Mouse (Mus musculus) midbrain, embryonic 13.5 days (tissue): Measurements from ENCODE around the gene Hdgfl3. TPM values are rescaled to one million over a fixed set of nuclear protein-coding genes. Genes with fewer than 3 reads are reported as not detected.

Experiments
- ATAC-seq: fragments of 200-750 bp; cut with Nextera tagmentation; 2 replicates; pipeline ENCODE4 v1.8.0; 2017; ENCODE audit warnings: mild to moderate bottlenecking, moderate TSS enrichment, moderate library complexity
- H3K27ac ChIP-seq: fragments of 300-500 bp; sonication (generic); 2 replicates; pipeline ENCODE4 v1.5.1; 2015; ENCODE audit warnings: inconsistent platforms, mild to moderate bottlenecking, moderate library complexity
- H3K27me3 ChIP-seq: fragments of 300-500 bp; sonication (generic); 2 replicates; pipeline ENCODE4 v1.6.1; 2015; ENCODE audit warnings: mild to moderate bottlenecking, inconsistent platforms
- H3K36me3 ChIP-seq: fragments of 300-500 bp; sonication (generic); 2 replicates; pipeline ENCODE4 v1.6.1; 2015; ENCODE audit warnings: mild to moderate bottlenecking, inconsistent platforms
- H3K4me1 ChIP-seq: fragments of 300-500 bp; sonication (generic); replicated peaks from 2 replicates; pipeline ENCODE4 v1.6.1; 2015; ENCODE audit warnings: inconsistent platforms
- H3K4me2 ChIP-seq: fragments of 300-500 bp; sonication (generic); replicated peaks from 2 replicates; pipeline ENCODE4 v1.6.1; 2015; ENCODE audit warnings: moderate library complexity, mild to moderate bottlenecking, inconsistent platforms
- H3K4me3 ChIP-seq: fragments of 300-500 bp; sonication (generic); replicated peaks from 2 replicates; pipeline ENCODE4 v1.5.1; 2015; ENCODE audit warnings: mild to moderate bottlenecking, inconsistent platforms
- H3K9ac ChIP-seq: fragments of 300-500 bp; sonication (generic); replicated peaks from 2 replicates; pipeline ENCODE4 v1.6.1; 2015; ENCODE audit warnings: mild to moderate bottlenecking, inconsistent platforms
- H3K9me3 ChIP-seq: fragments of 300-500 bp; sonication (generic); 2 replicates; pipeline ENCODE4 v1.6.1; 2016; ENCODE audit warnings: mild to moderate bottlenecking, inconsistent platforms
- WGBS: fragments of 180-500 bp; shearing (Covaris S2); methylation state at CpG from one replicate; pipeline ENCODE4 v1.1.7; 2015; 5-methylcytosine and 5-hydroxymethylcytosine counted together
- polyA plus RNA-seq: library from polyadenylated mRNA; unstranded; fragments of >200 nt; fragmentation: Nextera tagmentation; extraction: Ambion mirVana; gene quantifications from 2 replicates; pipeline ENCODE4 v1.2.1, GENCODE M21; 2015

Hdgfl3 gene
- polyA plus RNA-seq, 1 experiment from 2014 or later: 65.7 TPM

- H3K27me3 ChIP-seq: no peaks in the 10 kb centered on the region
- H3K36me3 ChIP-seq: no peaks in the 10 kb centered on the region
- no peak overlapping the region for H3K4me3 ChIP-seq
- 87% methylated on average over 6 of the region's 6 CpGs for WGBS
- ATAC-seq: no peak
- H3K4me1 ChIP-seq: peaks cover 6% of the 10 kb centered on the region
- H3K27ac ChIP-seq: no peak overlapping the region
- no peak overlapping the region for H3K4me2 ChIP-seq
- no peaks in the 10 kb centered on the region for H3K9me3 ChIP-seq
- H3K9ac ChIP-seq: no peak overlapping the region
These were observed 84.1 kb downstream of the Hdgfl3 start for GRCm38 (mm10) chr7:81850171-81850570.

GRCm38 (mm10) chr7:81849633-81850032 lies 84.6 kb downstream of the Hdgfl3 start:
- WGBS: 89% methylated on average over 7 of the region's 7 CpGs
- H3K36me3 ChIP-seq: no peaks in the 10 kb centered on the region
- no peak overlapping the region for H3K9ac ChIP-seq
- peaks cover 2% of the 10 kb centered on the region for H3K4me1 ChIP-seq
- H3K4me3 ChIP-seq: no peak overlapping the region
- H3K27me3 ChIP-seq: no peaks in the 10 kb centered on the region
- no peak overlapping the region for H3K27ac ChIP-seq
- H3K9me3 ChIP-seq: no peaks in the 10 kb centered on the region
- H3K4me2 ChIP-seq: no peak overlapping the region
- ATAC-seq: no peak

DNA sequence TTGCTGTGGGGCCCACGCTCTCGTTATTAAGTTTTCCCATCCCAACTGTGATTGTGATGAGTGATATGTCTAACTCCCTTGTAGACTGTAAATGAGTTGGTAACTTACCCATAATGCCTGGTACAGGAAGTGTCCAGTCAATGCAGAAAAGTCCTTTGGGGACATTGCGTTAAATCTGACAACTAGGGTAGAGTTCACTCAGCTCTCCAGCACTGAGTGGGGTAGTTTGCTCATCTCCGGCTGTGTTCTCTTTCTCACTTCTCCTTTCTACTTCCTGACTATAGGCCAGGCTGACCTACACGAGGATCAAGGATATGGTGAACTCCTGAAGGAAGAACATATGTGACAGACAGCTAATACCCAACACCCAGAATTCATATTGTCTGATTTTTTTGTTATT lies 85.1 kb downstream of the Hdgfl3 start:
- 95% methylated on average over 5 of the region's 5 CpGs for WGBS
- H3K9ac ChIP-seq: no peak overlapping the region
- H3K4me2 ChIP-seq: no peak overlapping the region
- H3K4me3 ChIP-seq: no peak overlapping the region
- no peak overlapping the region for H3K27ac ChIP-seq
- no peaks in the 10 kb centered on the region for H3K27me3 ChIP-seq
- H3K36me3 ChIP-seq: no peaks in the 10 kb centered on the region
- no peak for ATAC-seq
- no peaks in the 10 kb centered on the region for H3K9me3 ChIP-seq
- H3K4me1 ChIP-seq: no peaks in the 10 kb centered on the region

- ATAC-seq: no peak
- Histone ChIP-seq H3K9ac (no peak overlapping the region), H3K4me3 (no peak overlapping the region), H3K27ac (no peak overlapping the region), H3K9me3 (no peaks in the 10 kb centered on the region), H3K27me3 (no peaks in the 10 kb centered on the region), H3K4me2 (no peak overlapping the region), H3K36me3 (no peaks in the 10 kb centered on the region), H3K4me1 (no peaks in the 10 kb centered on the region)
- 31% methylated on average over 4 of the region's 4 CpGs for WGBS
These were observed 86.5 kb downstream of the Hdgfl3 start for GRCm38 (mm10) chr7:81847777-81848176.

DNA sequence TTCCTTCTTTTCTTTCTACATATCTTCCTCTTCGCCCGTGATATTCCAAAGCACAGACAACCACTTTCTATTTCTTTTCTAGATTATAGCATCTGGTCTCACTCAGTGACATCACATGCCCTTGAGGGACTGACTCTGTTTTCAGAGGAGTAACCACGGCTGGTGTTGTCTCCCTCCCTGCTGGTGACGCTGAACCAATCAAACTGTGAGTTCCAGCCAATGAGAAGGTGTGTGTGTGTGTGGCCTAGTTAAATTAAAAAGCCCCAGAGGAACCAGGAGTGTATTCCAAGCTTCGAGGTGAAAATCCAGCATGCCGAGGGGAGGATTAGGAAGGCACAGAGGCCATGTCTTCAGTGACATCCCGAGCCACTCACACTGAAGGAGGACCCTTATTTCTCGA lies 87.3 kb downstream of the Hdgfl3 start:
- H3K4me3 ChIP-seq: no peak overlapping the region
- H3K9me3 ChIP-seq: no peaks in the 10 kb centered on the region
- H3K4me1 ChIP-seq: no peaks in the 10 kb centered on the region
- no peak overlapping the region for H3K27ac ChIP-seq
- H3K4me2 ChIP-seq: no peak overlapping the region
- 41% methylated on average over 8 of the region's 8 CpGs for WGBS
- no peaks in the 10 kb centered on the region for H3K27me3 ChIP-seq
- ATAC-seq: no peak
- H3K9ac ChIP-seq: no peak overlapping the region
- H3K36me3 ChIP-seq: no peaks in the 10 kb centered on the region

GRCm38 (mm10) chr7:81846008-81846407 lies 88.3 kb downstream of the Hdgfl3 start:
- H3K4me2 ChIP-seq: no peak overlapping the region
- H3K4me1 ChIP-seq: no peaks in the 10 kb centered on the region
- H3K27ac ChIP-seq: no peak overlapping the region
- 90% methylated on average over 8 of the region's 8 CpGs for WGBS
- ATAC-seq: no peak
- no peak overlapping the region for H3K9ac ChIP-seq
- no peaks in the 10 kb centered on the region for H3K27me3 ChIP-seq
- H3K9me3 ChIP-seq: no peaks in the 10 kb centered on the region
- H3K36me3 ChIP-seq: no peaks in the 10 kb centered on the region
- no peak overlapping the region for H3K4me3 ChIP-seq

DNA sequence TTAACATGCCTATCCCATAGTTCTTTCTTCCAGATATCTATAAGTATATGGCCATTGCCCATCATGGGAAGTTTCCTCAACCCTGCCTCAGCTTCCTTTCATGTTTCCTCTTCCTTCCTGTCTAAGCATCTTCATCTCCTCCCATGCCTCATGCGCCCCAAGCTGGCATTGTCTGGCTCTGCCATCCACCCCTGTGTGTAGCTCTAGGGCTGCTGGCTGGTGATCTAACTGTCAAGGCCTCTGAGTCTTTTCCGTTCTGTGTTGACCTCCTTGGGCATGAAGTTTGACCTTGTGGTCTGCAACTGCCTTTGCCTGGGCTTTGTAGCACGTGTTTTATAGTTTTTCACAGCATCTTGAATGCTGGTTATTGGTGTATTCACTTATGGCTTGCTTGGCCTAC lies 89.0 kb downstream of the Hdgfl3 start:
- ATAC-seq: no peak
- 85% methylated on average over 3 of the region's 3 CpGs for WGBS

DNA sequence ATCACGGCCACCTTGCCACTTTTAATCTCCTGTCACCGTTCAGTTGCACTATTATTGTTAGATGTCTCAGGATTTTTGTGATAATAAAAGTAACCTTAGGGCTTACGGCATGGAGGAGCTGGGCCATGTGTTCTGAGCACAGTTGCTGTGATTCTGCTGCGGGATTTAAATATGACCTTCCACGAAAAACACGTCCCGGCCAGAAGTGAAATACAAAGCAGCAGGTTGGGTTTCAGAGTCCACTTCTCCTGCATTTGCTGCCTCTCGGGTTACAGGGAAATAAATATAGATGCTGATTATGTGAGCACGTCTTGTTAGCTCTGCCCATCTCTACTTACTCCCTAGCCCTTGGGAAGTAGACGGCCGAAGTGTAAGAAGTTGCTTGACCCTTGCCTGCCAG lies 89.5 kb downstream of the Hdgfl3 start:
- ATAC-seq: no peak
- WGBS: 88% methylated on average over 11 of the region's 11 CpGs
- Histone ChIP-seq H3K4me1 (no peaks in the 10 kb centered on the region), H3K9me3 (no peaks in the 10 kb centered on the region), H3K4me3 (no peak overlapping the region), H3K27me3 (no peaks in the 10 kb centered on the region), H3K36me3 (no peaks in the 10 kb centered on the region), H3K9ac (no peak overlapping the region), H3K4me2 (no peak overlapping the region), H3K27ac (no peak overlapping the region)

More for the DNA sequence above, 89.0 kb downstream of the Hdgfl3 start:
- Histone ChIP-seq H3K9me3 (no peaks in the 10 kb centered on the region), H3K4me3 (no peak overlapping the region), H3K36me3 (no peaks in the 10 kb centered on the region), H3K27me3 (no peaks in the 10 kb centered on the region), H3K4me1 (no peaks in the 10 kb centered on the region), H3K4me2 (no peak overlapping the region), H3K27ac (no peak overlapping the region), H3K9ac (no peak overlapping the region)

GRCm38 (mm10) chr7:81843903-81844302 lies 90.4 kb downstream of the Hdgfl3 start:
- no peak for ATAC-seq
- whole genome bisulfite sequencing: 69% methylated on average over 8 of the region's 8 CpGs
- Histone ChIP-seq H3K4me2 (no peak overlapping the region), H3K9me3 (no peaks in the 10 kb centered on the region), H3K4me3 (no peak overlapping the region), H3K27ac (no peak overlapping the region), H3K27me3 (no peaks in the 10 kb centered on the region), H3K9ac (no peak overlapping the region), H3K36me3 (no peaks in the 10 kb centered on the region), H3K4me1 (no peaks in the 10 kb centered on the region)

GRCm38 (mm10) chr7:81842998-81843397 lies 91.3 kb downstream of the Hdgfl3 start:
- WGBS: 73% methylated on average over 1 of the region's 1 CpGs
- no peak for ATAC-seq

DNA sequence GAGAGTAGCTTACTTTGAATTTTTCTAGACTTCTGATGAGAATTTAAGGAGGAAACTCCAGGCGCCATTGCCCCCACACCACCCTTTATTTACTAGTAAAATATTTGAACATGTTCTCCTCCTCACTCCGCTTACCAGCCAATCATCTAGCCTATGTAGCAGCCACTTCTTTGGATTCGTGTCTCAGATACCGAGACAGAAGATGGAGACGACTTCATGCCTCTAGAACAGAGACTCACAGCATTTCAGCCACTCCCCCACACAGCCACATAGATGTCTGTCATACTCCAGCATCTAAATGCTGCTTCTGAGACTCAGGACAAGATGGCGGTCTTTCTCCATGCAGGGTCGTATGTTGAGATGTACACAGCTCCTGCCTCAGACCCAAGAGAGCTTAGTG lies 92.1 kb downstream of the Hdgfl3 start:
- 90% methylated on average over 7 of the region's 7 CpGs for WGBS
- Histone ChIP-seq H3K4me2 (no peak overlapping the region), H3K36me3 (no peaks in the 10 kb centered on the region), H3K27me3 (no peaks in the 10 kb centered on the region), H3K9me3 (no peaks in the 10 kb centered on the region), H3K27ac (no peak overlapping the region), H3K4me3 (no peak overlapping the region), H3K9ac (no peak overlapping the region), H3K4me1 (no peaks in the 10 kb centered on the region)
- no peak for ATAC-seq

More at GRCm38 (mm10) chr7:81842998-81843397, 91.3 kb downstream of the Hdgfl3 start:
- Histone ChIP-seq H3K4me3 (no peak overlapping the region), H3K27me3 (no peaks in the 10 kb centered on the region), H3K4me2 (no peak overlapping the region), H3K36me3 (no peaks in the 10 kb centered on the region), H3K9me3 (no peaks in the 10 kb centered on the region), H3K4me1 (no peaks in the 10 kb centered on the region), H3K9ac (no peak overlapping the region), H3K27ac (no peak overlapping the region)

DNA sequence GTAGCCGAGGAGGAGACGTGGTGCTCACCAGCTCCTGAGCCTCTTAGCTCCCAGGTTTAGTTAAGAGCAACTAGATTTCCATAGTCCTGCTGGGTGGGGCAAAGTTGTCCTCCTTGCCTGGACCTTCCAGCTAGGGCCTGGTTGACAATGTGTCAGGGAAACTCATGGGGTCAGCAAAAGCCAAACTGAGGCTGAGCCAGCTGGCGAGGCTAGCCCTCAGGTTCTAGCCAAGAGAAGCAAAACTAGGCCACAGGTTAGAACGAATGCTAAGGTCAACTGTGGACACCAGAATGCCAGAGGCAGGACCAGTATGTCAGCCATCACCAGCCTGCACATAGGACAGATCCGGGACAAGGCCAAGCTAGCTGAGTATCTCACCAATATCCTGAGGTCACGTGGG lies 92.8 kb downstream of the Hdgfl3 start:
- H3K9ac ChIP-seq: no peak overlapping the region

GRCm38 (mm10) chr7:81840661-81841181 lies 93.6 kb downstream of the Hdgfl3 start:
- no peaks in the 10 kb centered on the region for H3K9me3 ChIP-seq
- H3K4me1 ChIP-seq: no peaks in the 10 kb centered on the region
- H3K9ac ChIP-seq: no peak overlapping the region
- 65% methylated on average over 7 of the region's 7 CpGs for WGBS
- no peak for ATAC-seq
- H3K27ac ChIP-seq: no peak overlapping the region
- no peak overlapping the region for H3K4me2 ChIP-seq
- H3K36me3 ChIP-seq: no peaks in the 10 kb centered on the region
- H3K27me3 ChIP-seq: no peaks in the 10 kb centered on the region
- H3K4me3 ChIP-seq: no peak overlapping the region

More for the DNA sequence above, 92.8 kb downstream of the Hdgfl3 start:
- no peak for ATAC-seq
- H3K4me2 ChIP-seq: no peak overlapping the region
- H3K27me3 ChIP-seq: no peaks in the 10 kb centered on the region
- no peaks in the 10 kb centered on the region for H3K36me3 ChIP-seq
- 91% methylated on average over 6 of the region's 6 CpGs for WGBS
- no peak overlapping the region for H3K4me3 ChIP-seq
- H3K4me1 ChIP-seq: no peaks in the 10 kb centered on the region
- H3K9me3 ChIP-seq: no peaks in the 10 kb centered on the region
- no peak overlapping the region for H3K27ac ChIP-seq
